Mouse (Mus musculus): ENCODE results near the gene Scyl2. TPM values are rescaled to one million over a fixed set of nuclear protein-coding genes. Genes with fewer than 3 reads are reported as not detected.

Gene Scyl2
- total and polyA plus RNA-seq, 3 experiments: 15.1 to 17.4 (median 17.2) TPM

- TF ChIP-seq HCFC1 (IDR thresholded peaks at IDR 0.05; ENCODE audit: low read depth, low read length) (no peak), MXI1 (IDR thresholded peaks at IDR 0.05; ENCODE audit: low read depth, low read length) (no peak), SIN3A (IDR thresholded peaks at IDR 0.05; ENCODE audit: low read length) (no peak), MAX (IDR thresholded peaks at IDR 0.05; ENCODE audit: low read length) (no peak), ELF1 (IDR thresholded peaks at IDR 0.05; ENCODE audit: low read depth, low read length) (no peak), POLR2AphosphoS2 (IDR thresholded peaks at IDR 0.05; ENCODE audit: low read depth, low read length) (no peak), TBP (conservative IDR thresholded peaks at IDR 0.05; ENCODE audit: low read depth, low read length) (no peak)
Observed at GRCm38 (mm10) chr10:89687455-89687854, 1.4 kb upstream of the Scyl2 start.

GRCm38 (mm10) chr10:89685391-89686138 lies 520 bp downstream of the Scyl2 start:
- Histone ChIP-seq H3K27ac (ENCODE audit: insufficient read depth, low read depth) (no peak overlapping the region), H3K4me2 (ENCODE audit: insufficient read depth, low read depth, poor library complexity, severe bottlenecking) (peak overlapping the region; percentile 74), H3K27me3 (replicated peaks) (no peaks in the 10 kb centered on the region), H3K9me3 (replicated peaks; ENCODE audit: low read length) (no peaks in the 10 kb centered on the region), H3K9ac (ENCODE audit: insufficient read depth, low read depth) (peak overlapping the region; percentile 39), H3K36me3 (replicated peaks in 1 of 2; ENCODE audit: control insufficient read depth in 1 of 2, insufficient read depth in 1 of 2, low read length in 1 of 2) (peaks cover 0 to 13% of the 10 kb centered on the region in 2 experiments), H3K4me1 (ENCODE audit: control insufficient read depth in 1 of 2, insufficient read depth in 2 of 2) (peaks cover 0 to 24% of the 10 kb centered on the region in 2 experiments; a peak in 2 of 4 replicates), H3K79me2 (replicated peaks; ENCODE audit: control insufficient read depth, extremely low read depth, insufficient read depth, poor library complexity, severe bottlenecking) (peaks cover 14% of the 10 kb centered on the region; the same call in 1 of the 2 replicates), H3K4me3 (replicated peaks in 1 of 3; ENCODE audit: low read depth in 2 of 3, low read length in 2 of 3, poor library complexity in 1 of 3) (peak overlapping the region; percentile 75 to 92 (median 79))
- no peak for DNase-seq (ENCODE audit: extremely low read depth)
- TF ChIP-seq JUN (IDR thresholded peaks at IDR 0.05; ENCODE audit: insufficient read depth, low read depth, low read length): no peak
- no peak for TF ChIP-seq ETS1 (conservative IDR thresholded peaks at IDR 0.05; ENCODE audit: low read depth, low read length)
- TF ChIP-seq UBTF (IDR thresholded peaks at IDR 0.05; ENCODE audit: low read depth, low read length): no peak
- no peak for TF ChIP-seq MAFK (IDR thresholded peaks at IDR 0.05; ENCODE audit: insufficient replicate concordance, low read length)
- TF ChIP-seq SIN3A (IDR thresholded peaks at IDR 0.05; ENCODE audit: low read length): peak; percentile 12; the same call in 1 of the 2 replicates
- no peak for TF ChIP-seq ZKSCAN1 (IDR thresholded peaks at IDR 0.05; ENCODE audit: borderline replicate concordance, low read depth, low read length)
- no peak for TF ChIP-seq IRF4 (IDR thresholded peaks at IDR 0.05; ENCODE audit: low read depth, low read length)
- no peak for TF ChIP-seq ELF1 (IDR thresholded peaks at IDR 0.05; ENCODE audit: low read depth, low read length)
- dilution Hi-C loops (cut with MboI; ENCODE audit: extremely low pct_ligation_motif_present, extremely low pct_unique_long_range_greater_than_20kb, low sequenced_read_pairs): no loop called here
- in situ Hi-C loops (cut with MboI; ENCODE audit: low pct_ligation_motif_present, low pct_unique_long_range_greater_than_20kb, low sequenced_read_pairs): no loop called here

More at GRCm38 (mm10) chr10:89687455-89687854, 1.4 kb upstream of the Scyl2 start:
- Histone ChIP-seq H3K4me1 (ENCODE audit: control insufficient read depth in 1 of 2, insufficient read depth in 2 of 2) (peaks cover 0 to 24% of the 10 kb centered on the region in 2 experiments; a peak in 2 of 4 replicates), H3K9me3 (replicated peaks; ENCODE audit: low read length) (no peaks in the 10 kb centered on the region), H3K27me3 (replicated peaks) (no peaks in the 10 kb centered on the region), H3K9ac (ENCODE audit: insufficient read depth, low read depth) (no peak overlapping the region), H3K27ac (ENCODE audit: insufficient read depth, low read depth) (no peak overlapping the region), H3K4me3 (replicated peaks in 1 of 3; ENCODE audit: low read depth in 2 of 3, low read length in 2 of 3, poor library complexity in 1 of 3) (no peak overlapping the region), H3K79me2 (replicated peaks; ENCODE audit: control insufficient read depth, extremely low read depth, insufficient read depth, poor library complexity, severe bottlenecking) (peaks cover 14% of the 10 kb centered on the region; the same call in 1 of the 2 replicates), H3K36me3 (replicated peaks in 1 of 2; ENCODE audit: control insufficient read depth in 1 of 2, insufficient read depth in 1 of 2, low read length in 1 of 2) (peaks cover 0 to 13% of the 10 kb centered on the region in 2 experiments), H3K4me2 (ENCODE audit: insufficient read depth, low read depth, poor library complexity, severe bottlenecking) (no peak overlapping the region)
- in situ Hi-C loops (cut with MboI; ENCODE audit: low pct_ligation_motif_present, low pct_unique_long_range_greater_than_20kb, low sequenced_read_pairs) (no loop called here), dilution Hi-C loops (cut with MboI; ENCODE audit: extremely low pct_ligation_motif_present, extremely low pct_unique_long_range_greater_than_20kb, low sequenced_read_pairs) (no loop called here)
- no peak for DNase-seq (ENCODE audit: extremely low read depth)
